ENCODE assay signal across 9 mouse cellular contexts in genomic region chr2:31950966-31951365, GRCm38 (mm10). TPM values are rescaled to one million over a fixed set of nuclear protein-coding genes. Genes with fewer than 3 reads are reported as not detected.
DNase-seq lines count a peak whose midpoint lies in the region; ATAC-seq and TF ChIP-seq lines count a peak whose summit lies in the region.
"Had no signal": no experiment of that assay in that cellular context is flagged by ENCODE, and none has a peak within 500 bp of the region (broad histone marks: within the 10 kb centered on the region; RNA-seq: fewer than 3 reads in every experiment).

No protein-coding gene starts in this region.

- H3K36me3 ChIP-seq in liver, embryonic 11.5 days (ENCODE audit: control insufficient read depth, insufficient read depth, low read length) = no peaks in the 10 kb centered on the region
- 0 out of 2 replicates have a peak, but pooled peaks cover 7% of the 10 kb centered on the region for H3K36me3 ChIP-seq in embryonic facial prominence, embryonic 14.5 days (ENCODE audit: control insufficient read depth, insufficient read depth, low read length)
- no peaks in the 10 kb centered on the region for H3K36me3 ChIP-seq in hindbrain, postnatal 0 days (ENCODE audit: insufficient read depth, low read length)
- no peaks in the 10 kb centered on the region for H3K36me3 ChIP-seq in neural tube, embryonic 13.5 days
- H3K36me3 ChIP-seq: liver, embryonic 15.5 days had no signal

- DNase-seq in liver, embryonic 11.5 days (ENCODE audit: low spot score) = no peak
- DNase-seq in liver = no peak
- peak; percentile 30 for DNase-seq in embryonic facial prominence, embryonic 14.5 days (ENCODE audit: low spot score)
- DNase-seq in hindbrain, postnatal 0 days (ENCODE audit: low spot score) = no peak
- no peak for DNase-seq in right cerebral cortex, postnatal 4 days
- no peak for DNase-seq in gastrocnemius, postnatal 25 days
- no peak for DNase-seq in cerebellum, postnatal 36 days

- peak overlapping the region; percentile 88 for H3K4me2 ChIP-seq in liver, embryonic 11.5 days
- H3K4me2 ChIP-seq in embryonic facial prominence, embryonic 14.5 days (ENCODE audit: low read depth, low read length) = peak overlapping the region; percentile 96
- H3K4me2 ChIP-seq in hindbrain, postnatal 0 days (ENCODE audit: low read depth, low read length) = peak overlapping the region; percentile 98
- H3K4me2 ChIP-seq in neural tube, embryonic 13.5 days = peak overlapping the region; percentile 96

- no peaks in the 10 kb centered on the region; the same call in 1 of the 2 replicates for H3K4me1 ChIP-seq in liver, embryonic 11.5 days (replicated peaks; ENCODE audit: control insufficient read depth, insufficient read depth, low read length)
- peaks cover 5% of the 10 kb centered on the region for H3K4me1 ChIP-seq in embryonic facial prominence, embryonic 14.5 days (ENCODE audit: control insufficient read depth, insufficient read depth, low read length)
- peaks cover 16% of the 10 kb centered on the region for H3K4me1 ChIP-seq in hindbrain, postnatal 0 days (ENCODE audit: insufficient read depth, low read length)
- peaks cover 40% of the 10 kb centered on the region for H3K4me1 ChIP-seq in neural tube, embryonic 13.5 days (replicated peaks)

- H3K4me3 ChIP-seq in liver, embryonic 11.5 days (ENCODE audit: low read depth, low read length) = peak overlapping the region; percentile 62
- H3K4me3 ChIP-seq in embryonic facial prominence, embryonic 14.5 days (ENCODE audit: low read depth, low read length) = peak overlapping the region; percentile 74
- H3K4me3 ChIP-seq in hindbrain, postnatal 0 days (ENCODE audit: low read length) = peak overlapping the region; percentile 74
- peak overlapping the region; percentile 66 for H3K4me3 ChIP-seq in neural tube, embryonic 13.5 days

- no peak for TF ChIP-seq CTCF in hindbrain, postnatal 0 days (IDR thresholded peaks at IDR 0.05; ENCODE audit: low read depth)

- WGBS in liver, embryonic 11.5 days = 29% methylated on average over 9 of the region's 9 CpGs
- 20% methylated on average over 9 of the region's 9 CpGs for WGBS in embryonic facial prominence, embryonic 14.5 days
- 21% methylated on average over 9 of the region's 9 CpGs for WGBS in hindbrain, postnatal 0 days
- 27% methylated on average over 9 of the region's 9 CpGs for WGBS in neural tube, embryonic 13.5 days

- no peaks in the 10 kb centered on the region for H3K9me3 ChIP-seq in liver, embryonic 11.5 days (ENCODE audit: control insufficient read depth, low read length)
- H3K9me3 ChIP-seq in embryonic facial prominence, embryonic 14.5 days (ENCODE audit: control insufficient read depth, low read length) = no peaks in the 10 kb centered on the region
- H3K9me3 ChIP-seq in hindbrain, postnatal 0 days (ENCODE audit: low read length) = no peaks in the 10 kb centered on the region
- no peaks in the 10 kb centered on the region for H3K9me3 ChIP-seq in neural tube, embryonic 13.5 days
- H3K9me3 ChIP-seq: liver, embryonic 15.5 days had no signal

- H3K27me3 ChIP-seq in liver, embryonic 11.5 days (replicated peaks; ENCODE audit: control insufficient read depth, insufficient read depth, low read length) = peaks cover 36% of the 10 kb centered on the region
- no peaks in the 10 kb centered on the region for H3K27me3 ChIP-seq in embryonic facial prominence, embryonic 14.5 days (replicated peaks; ENCODE audit: control insufficient read depth, insufficient read depth, low read length)
- H3K27me3 ChIP-seq in hindbrain, postnatal 0 days (ENCODE audit: insufficient read depth, low read length) = no peaks in the 10 kb centered on the region
- H3K27me3 ChIP-seq in neural tube, embryonic 13.5 days = peaks cover 26% of the 10 kb centered on the region

- H3K27ac ChIP-seq in liver, embryonic 11.5 days (ENCODE audit: low read depth, low read length) = no peak overlapping the region
- H3K27ac ChIP-seq in embryonic facial prominence, embryonic 14.5 days (replicated peaks; ENCODE audit: low read depth, low read length) = no peak overlapping the region
- no peak overlapping the region for H3K27ac ChIP-seq in hindbrain, postnatal 0 days
- no peak overlapping the region for H3K27ac ChIP-seq in neural tube, embryonic 13.5 days (replicated peaks)
- H3K27ac ChIP-seq: liver, embryonic 15.5 days had no signal

- peak overlapping the region; percentile 56; the same call in 1 of the 2 replicates for H3K9ac ChIP-seq in liver, embryonic 11.5 days (ENCODE audit: low read depth, low read length)
- peak overlapping the region; percentile 76 for H3K9ac ChIP-seq in embryonic facial prominence, embryonic 14.5 days (ENCODE audit: low read depth, low read length)
- peak overlapping the region; percentile 64; the same call in 1 of the 2 replicates for H3K9ac ChIP-seq in hindbrain, postnatal 0 days (replicated peaks; ENCODE audit: low read length)
- H3K9ac ChIP-seq in neural tube, embryonic 13.5 days = peak overlapping the region; percentile 74
- H3K9ac ChIP-seq: liver, embryonic 15.5 days had no signal

- no peak for ATAC-seq in liver, embryonic 11.5 days (replicated peaks; ENCODE audit: low FRiP score)
- ATAC-seq in embryonic facial prominence, embryonic 14.5 days (ENCODE audit: low read depth) = no peak
- no peak for ATAC-seq in hindbrain, postnatal 0 days
- ATAC-seq in neural tube, embryonic 13.5 days (ENCODE audit: low read depth) = no peak

RNA-seq across cellular contexts. Expression of gene Aif1l, which starts 1.0 kb away (rescaled TPM):
- polyA plus RNA-seq in liver, embryonic 11.5 days (2014; fragmentation: Nextera tagmentation; extraction: Ambion mirVana) = 14.8 and 15.6 TPM in 2 replicates
- polyA plus RNA-seq in embryonic facial prominence, embryonic 14.5 days (2014; fragmentation: Nextera tagmentation; extraction: Ambion mirVana) = 31.2 and 33.9 TPM in 2 replicates
- 13.2 and 15.5 TPM in 2 replicates for total RNA-seq in hindbrain, postnatal 0 days (2014; rRNA removed)
- polyA plus RNA-seq in hindbrain, postnatal 0 days (2015; fragmentation: Nextera tagmentation; extraction: Ambion mirVana) = 16.2 and 18.2 TPM in 2 replicates
- polyA plus RNA-seq in neural tube, embryonic 13.5 days (2015; fragmentation: Nextera tagmentation; extraction: Ambion mirVana) = 23.1 and 29.1 TPM in 2 replicates
- 1 to 10 TPM; 4.2 to 5.8 TPM for total RNA-seq in gastrocnemius, postnatal 25 days (2021)

RNA-seq across cellular contexts. Expression of gene Nup214, which starts 23.3 kb away (rescaled TPM):
- polyA plus RNA-seq in liver, embryonic 11.5 days (2014; fragmentation: Nextera tagmentation; extraction: Ambion mirVana) = 88.0 and 90.6 TPM in 2 replicates
- 61.2 and 66.4 TPM in 2 replicates for polyA plus RNA-seq in embryonic facial prominence, embryonic 14.5 days (2014; fragmentation: Nextera tagmentation; extraction: Ambion mirVana)
- 26.2 and 29.3 TPM in 2 replicates for total RNA-seq in hindbrain, postnatal 0 days (2014; rRNA removed)
- 65.3 and 67.4 TPM in 2 replicates for polyA plus RNA-seq in hindbrain, postnatal 0 days (2015; fragmentation: Nextera tagmentation; extraction: Ambion mirVana)
- polyA plus RNA-seq in neural tube, embryonic 13.5 days (2015; fragmentation: Nextera tagmentation; extraction: Ambion mirVana) = 74.2 and 74.5 TPM in 2 replicates
- 10 to 100 TPM; 18.6 to 21.4 TPM for total RNA-seq in gastrocnemius, postnatal 25 days (2021)
